Mouse (Mus musculus): ENCODE results near the gene Vwa8. TPM values are rescaled to one million over a fixed set of nuclear protein-coding genes. Genes with fewer than 3 reads are reported as not detected.

The Vwa8 gene
- polyA plus RNA-seq, 1 experiment from 2014 or later: 13.5 TPM

DNA sequence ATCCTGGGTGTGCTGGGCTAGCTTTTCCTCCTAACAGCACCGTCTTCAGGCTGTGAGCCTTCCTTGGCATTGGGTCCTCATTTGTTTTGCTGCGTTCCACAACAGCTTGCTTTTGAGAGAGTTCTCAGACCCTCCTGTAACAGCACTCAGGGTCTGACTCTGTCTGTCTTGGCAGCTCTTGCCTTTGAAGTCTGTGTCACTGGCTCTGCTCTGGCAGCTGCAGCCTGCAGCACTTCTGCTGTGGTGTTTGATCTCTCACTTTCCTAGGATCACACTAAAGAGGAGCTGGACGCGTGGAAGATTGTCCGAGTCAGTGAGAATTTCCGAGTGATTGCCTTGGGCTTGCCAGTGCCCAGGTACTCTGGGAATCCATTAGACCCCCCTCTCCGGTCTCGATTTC is 84.5 kb downstream of the Vwa8 start:
- ATAC-seq (ENCODE audit: insufficient read depth, low FRiP score): no peak
- no peaks in the 10 kb centered on the region for H3K9me3 ChIP-seq (replicated peaks; ENCODE audit: control insufficient read depth, low read length)
- no peaks in the 10 kb centered on the region; the same call in 1 of the 2 replicates for H3K36me3 ChIP-seq (ENCODE audit: control insufficient read depth, insufficient read depth, low read length)
- H3K4me1 ChIP-seq (ENCODE audit: control insufficient read depth, insufficient read depth, low read length): no peaks in the 10 kb centered on the region
- 76% methylated on average over 8 of the region's 8 CpGs for WGBS
- H3K4me2 ChIP-seq (ENCODE audit: low read depth, low read length): no peak overlapping the region
- H3K27me3 ChIP-seq (ENCODE audit: control insufficient read depth, insufficient read depth, low read length): no peaks in the 10 kb centered on the region
- no peak overlapping the region for H3K9ac ChIP-seq (ENCODE audit: low read length)
- H3K27ac ChIP-seq (ENCODE audit: low read length): no peak overlapping the region
- H3K4me3 ChIP-seq (replicated peaks; ENCODE audit: low read length): no peak overlapping the region

DNA sequence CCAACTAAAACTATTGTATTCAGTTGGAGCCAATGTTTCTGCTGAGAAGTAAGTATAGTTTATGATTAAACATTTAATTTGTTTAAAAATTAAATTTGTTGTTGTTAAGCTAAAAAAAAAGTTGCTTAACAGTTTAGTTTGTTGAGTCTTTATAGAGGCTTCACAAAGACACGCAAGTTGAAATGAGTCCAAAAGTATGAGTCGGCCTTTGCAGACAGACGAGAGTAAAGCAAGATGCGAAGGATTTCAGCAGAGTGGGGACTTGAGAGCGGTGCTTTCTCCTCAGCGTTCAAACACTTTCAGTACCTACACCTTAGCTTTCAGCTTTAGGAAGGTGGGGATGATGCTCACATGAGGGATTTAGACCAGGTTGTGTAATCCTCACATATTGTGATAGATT is 85.7 kb downstream of the Vwa8 start:
- Histone ChIP-seq H3K9me3 (replicated peaks; ENCODE audit: control insufficient read depth, low read length) (no peaks in the 10 kb centered on the region), H3K36me3 (ENCODE audit: control insufficient read depth, insufficient read depth, low read length) (no peaks in the 10 kb centered on the region; the same call in 1 of the 2 replicates), H3K4me3 (replicated peaks; ENCODE audit: low read length) (no peak overlapping the region), H3K4me2 (ENCODE audit: low read depth, low read length) (no peak overlapping the region), H3K27ac (ENCODE audit: low read length) (no peak overlapping the region), H3K9ac (ENCODE audit: low read length) (no peak overlapping the region), H3K27me3 (ENCODE audit: control insufficient read depth, insufficient read depth, low read length) (no peaks in the 10 kb centered on the region), H3K4me1 (ENCODE audit: control insufficient read depth, insufficient read depth, low read length) (no peaks in the 10 kb centered on the region)
- WGBS: 74% methylated on average over 6 of the region's 6 CpGs
- ATAC-seq (ENCODE audit: insufficient read depth, low FRiP score): no peak

DNA sequence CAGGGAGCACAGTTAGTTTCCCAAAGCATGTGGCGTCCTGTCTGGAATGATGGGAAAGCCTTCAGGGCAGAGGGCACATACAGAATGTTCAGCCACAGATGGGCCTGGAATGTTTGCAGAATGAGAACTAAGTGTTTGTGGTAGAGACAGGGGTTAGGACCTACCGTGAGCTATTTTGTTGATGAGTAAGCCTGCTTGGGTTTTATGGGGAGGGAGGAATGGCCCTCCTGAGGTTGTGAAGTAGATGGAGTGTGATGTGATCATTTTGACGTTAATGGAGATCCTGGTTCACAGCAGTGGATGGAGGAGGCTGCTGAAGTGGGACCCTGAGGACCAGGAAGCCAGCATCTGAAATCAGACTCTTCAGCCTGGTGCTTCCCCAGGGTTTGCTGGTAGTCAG is 86.9 kb downstream of the Vwa8 start:
- ATAC-seq (ENCODE audit: insufficient read depth, low FRiP score): no peak

DNA sequence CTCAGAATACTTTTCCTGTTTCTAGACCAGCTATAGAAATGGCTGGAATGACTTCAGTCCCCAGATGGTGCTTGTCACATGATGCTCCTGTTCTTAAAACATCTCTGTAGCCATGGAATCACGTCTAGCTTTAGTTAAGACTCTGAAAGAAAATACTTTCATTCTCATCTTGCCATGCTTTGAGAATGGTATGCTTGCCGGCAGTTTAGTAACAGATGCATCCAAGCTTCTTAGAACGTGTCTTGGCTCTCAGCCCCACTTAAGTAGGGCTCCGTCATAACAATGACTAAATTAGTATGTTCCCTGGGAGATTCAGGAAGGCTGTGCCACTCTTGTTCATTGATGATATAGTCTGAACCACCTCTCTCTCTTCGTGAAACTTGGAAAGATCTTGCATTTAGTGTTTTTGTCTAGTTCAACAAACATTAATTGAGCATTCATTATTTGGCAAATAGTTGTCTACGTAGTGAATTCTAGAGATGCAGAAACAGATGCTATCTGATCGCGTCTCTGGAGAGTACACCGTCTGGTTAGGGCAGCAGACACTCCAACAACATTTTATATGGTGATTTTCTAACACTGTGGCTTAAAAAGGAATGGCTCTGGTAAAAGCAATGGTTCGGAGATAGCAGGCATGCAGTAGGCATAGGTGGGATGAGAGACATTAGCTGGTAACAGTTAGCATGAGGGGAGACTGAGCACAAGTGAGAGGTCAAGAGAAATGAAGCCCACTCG is 93.1 kb downstream of the Vwa8 start:
- Histone ChIP-seq H3K36me3 (ENCODE audit: control insufficient read depth, insufficient read depth, low read length) (no peaks in the 10 kb centered on the region; the same call in 1 of the 2 replicates), H3K4me2 (ENCODE audit: low read depth, low read length) (no peak overlapping the region), H3K27me3 (ENCODE audit: control insufficient read depth, insufficient read depth, low read length) (no peaks in the 10 kb centered on the region), H3K4me3 (replicated peaks; ENCODE audit: low read length) (no peak overlapping the region), H3K27ac (ENCODE audit: low read length) (no peak overlapping the region), H3K4me1 (ENCODE audit: control insufficient read depth, insufficient read depth, low read length) (no peaks in the 10 kb centered on the region), H3K9me3 (replicated peaks; ENCODE audit: control insufficient read depth, low read length) (no peaks in the 10 kb centered on the region), H3K9ac (ENCODE audit: low read length) (no peak overlapping the region)
- ATAC-seq (ENCODE audit: insufficient read depth, low FRiP score): peak; percentile 25; the same call in 1 of the 2 replicates
- 66% methylated on average over 11 of the region's 11 CpGs for WGBS

More for the DNA sequence above, 86.9 kb downstream of the Vwa8 start:
- H3K4me2 ChIP-seq (ENCODE audit: low read depth, low read length): no peak overlapping the region
- H3K36me3 ChIP-seq (ENCODE audit: control insufficient read depth, insufficient read depth, low read length): no peaks in the 10 kb centered on the region; the same call in 1 of the 2 replicates
- no peak overlapping the region for H3K27ac ChIP-seq (ENCODE audit: low read length)
- H3K4me3 ChIP-seq (replicated peaks; ENCODE audit: low read length): no peak overlapping the region
- no peaks in the 10 kb centered on the region for H3K27me3 ChIP-seq (ENCODE audit: control insufficient read depth, insufficient read depth, low read length)
- no peaks in the 10 kb centered on the region for H3K4me1 ChIP-seq (ENCODE audit: control insufficient read depth, insufficient read depth, low read length)
- H3K9ac ChIP-seq (ENCODE audit: low read length): no peak overlapping the region
- no peaks in the 10 kb centered on the region for H3K9me3 ChIP-seq (replicated peaks; ENCODE audit: control insufficient read depth, low read length)
- WGBS: 43% methylated on average over 3 of the region's 3 CpGs

DNA sequence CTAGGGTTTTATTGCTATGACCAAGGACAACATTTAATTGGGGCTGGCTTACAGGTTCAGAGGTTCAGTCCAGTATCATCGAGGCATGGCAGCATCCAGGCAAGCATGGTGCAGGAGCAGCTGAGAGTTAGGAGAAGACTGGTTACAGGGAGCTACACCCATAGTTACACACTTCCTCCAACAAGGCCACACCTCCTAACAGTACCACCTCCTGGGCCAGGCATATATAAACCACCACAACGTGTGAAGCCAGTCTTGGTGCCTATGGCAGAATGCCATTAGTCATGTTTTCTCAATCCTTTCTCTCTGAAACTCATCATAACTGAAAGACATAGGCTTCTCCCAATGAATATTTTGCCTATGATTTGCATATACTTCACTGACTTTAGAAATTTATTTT is 106.9 kb downstream of the Vwa8 start:
- Histone ChIP-seq H3K27ac (ENCODE audit: low read length) (no peak overlapping the region), H3K4me3 (replicated peaks; ENCODE audit: low read length) (no peak overlapping the region), H3K27me3 (ENCODE audit: control insufficient read depth, insufficient read depth, low read length) (no peaks in the 10 kb centered on the region), H3K9ac (ENCODE audit: low read length) (no peak overlapping the region), H3K9me3 (replicated peaks; ENCODE audit: control insufficient read depth, low read length) (no peaks in the 10 kb centered on the region), H3K4me2 (ENCODE audit: low read depth, low read length) (no peak overlapping the region), H3K4me1 (ENCODE audit: control insufficient read depth, insufficient read depth, low read length) (no peaks in the 10 kb centered on the region), H3K36me3 (ENCODE audit: control insufficient read depth, insufficient read depth, low read length) (no peaks in the 10 kb centered on the region)
- no peak for ATAC-seq (ENCODE audit: insufficient read depth, low FRiP score)
- WGBS: 63% methylated on average over 2 of the region's 2 CpGs

DNA sequence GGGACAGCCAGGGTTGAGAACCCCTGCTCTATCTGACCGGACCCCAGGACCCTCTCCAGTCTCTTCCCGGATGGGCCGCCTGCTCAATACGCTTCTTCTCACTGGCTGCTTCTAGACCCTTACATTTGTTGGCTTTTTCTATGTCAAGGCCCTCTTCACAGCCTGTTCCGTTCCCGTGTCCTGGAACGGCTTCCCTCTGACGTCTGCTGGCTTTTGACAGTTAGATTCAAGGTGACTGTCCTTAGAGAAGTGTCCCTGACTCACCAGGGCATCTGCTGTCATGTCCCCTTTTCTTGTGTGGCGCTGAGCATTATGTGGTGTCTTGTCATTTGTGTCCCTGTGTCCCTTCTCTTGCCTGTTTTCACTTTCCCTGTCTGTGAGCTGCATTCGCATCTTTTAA is 121.8 kb downstream of the Vwa8 start:
- Histone ChIP-seq H3K4me3 (replicated peaks; ENCODE audit: low read length) (no peak overlapping the region), H3K36me3 (ENCODE audit: control insufficient read depth, insufficient read depth, low read length) (no peaks in the 10 kb centered on the region), H3K4me2 (ENCODE audit: low read depth, low read length) (no peak overlapping the region), H3K27ac (ENCODE audit: low read length) (no peak overlapping the region), H3K9me3 (replicated peaks; ENCODE audit: control insufficient read depth, low read length) (no peaks in the 10 kb centered on the region), H3K4me1 (ENCODE audit: control insufficient read depth, insufficient read depth, low read length) (no peaks in the 10 kb centered on the region), H3K27me3 (ENCODE audit: control insufficient read depth, insufficient read depth, low read length) (no peaks in the 10 kb centered on the region), H3K9ac (ENCODE audit: low read length) (no peak overlapping the region)
- 96% methylated on average over 10 of the region's 10 CpGs for WGBS
- no peak for ATAC-seq (ENCODE audit: insufficient read depth, low FRiP score)

DNA sequence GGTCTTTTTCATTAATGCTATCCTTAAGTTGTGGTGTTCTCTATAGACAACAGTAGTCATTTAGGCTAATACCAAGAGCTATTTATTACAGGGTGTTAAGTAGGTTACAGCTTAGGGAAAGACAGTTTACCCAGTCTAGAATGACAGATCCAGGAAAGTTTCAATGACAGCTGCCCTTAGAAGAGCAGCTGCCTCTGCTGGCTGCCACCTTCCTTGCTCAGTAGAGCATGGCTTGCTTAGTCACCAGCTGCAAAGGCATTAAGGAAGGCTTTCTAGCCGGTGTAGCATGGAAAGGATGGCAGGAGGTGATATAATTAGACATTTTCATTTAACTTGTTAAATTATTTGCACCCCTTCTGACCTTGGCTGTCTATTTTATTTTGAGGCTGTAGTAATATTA is 123.6 kb downstream of the Vwa8 start:
- H3K4me2 ChIP-seq (ENCODE audit: low read depth, low read length): no peak overlapping the region
- H3K36me3 ChIP-seq (ENCODE audit: control insufficient read depth, insufficient read depth, low read length): no peaks in the 10 kb centered on the region
- no peak for ATAC-seq (ENCODE audit: insufficient read depth, low FRiP score)
- no peak overlapping the region for H3K4me3 ChIP-seq (replicated peaks; ENCODE audit: low read length)
- no peak overlapping the region for H3K9ac ChIP-seq (ENCODE audit: low read length)
- WGBS: 56% methylated on average over 1 of the region's 1 CpGs
- H3K27me3 ChIP-seq (ENCODE audit: control insufficient read depth, insufficient read depth, low read length): no peaks in the 10 kb centered on the region
- no peaks in the 10 kb centered on the region for H3K4me1 ChIP-seq (ENCODE audit: control insufficient read depth, insufficient read depth, low read length)
- H3K27ac ChIP-seq (ENCODE audit: low read length): no peak overlapping the region
- no peaks in the 10 kb centered on the region for H3K9me3 ChIP-seq (replicated peaks; ENCODE audit: control insufficient read depth, low read length)

DNA sequence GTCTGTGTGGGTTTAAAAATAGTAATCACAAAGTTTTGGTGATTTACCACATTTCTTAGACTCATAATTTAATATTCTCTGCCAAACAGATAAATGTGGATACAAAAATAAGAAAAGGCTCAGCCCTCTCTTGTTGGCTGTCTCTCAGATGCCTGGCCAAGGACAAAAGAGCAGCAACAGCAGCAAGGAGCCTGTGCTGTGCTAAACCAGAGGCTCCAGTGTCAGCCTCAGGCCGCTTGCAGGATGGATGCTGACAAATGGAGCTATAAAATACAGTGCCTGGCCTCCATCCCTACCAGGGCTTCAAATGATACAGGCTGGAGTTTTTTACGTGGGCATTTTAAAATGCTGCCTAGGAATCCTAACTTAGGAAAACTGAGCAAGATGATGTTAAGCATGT is 134.3 kb downstream of the Vwa8 start:
- no peak overlapping the region for H3K9ac ChIP-seq (ENCODE audit: low read length)
- H3K4me1 ChIP-seq (ENCODE audit: control insufficient read depth, insufficient read depth, low read length): peaks cover 8% of the 10 kb centered on the region
- WGBS: 64% methylated on average over 2 of the region's 2 CpGs
- no peaks in the 10 kb centered on the region for H3K9me3 ChIP-seq (replicated peaks; ENCODE audit: control insufficient read depth, low read length)
- H3K4me3 ChIP-seq (replicated peaks; ENCODE audit: low read length): no peak overlapping the region
- no peaks in the 10 kb centered on the region for H3K36me3 ChIP-seq (ENCODE audit: control insufficient read depth, insufficient read depth, low read length)
- H3K4me2 ChIP-seq (ENCODE audit: low read depth, low read length): no peak overlapping the region
- no peak for ATAC-seq (ENCODE audit: insufficient read depth, low FRiP score)
- H3K27ac ChIP-seq (ENCODE audit: low read length): no peak overlapping the region
- no peaks in the 10 kb centered on the region for H3K27me3 ChIP-seq (ENCODE audit: control insufficient read depth, insufficient read depth, low read length)

DNA sequence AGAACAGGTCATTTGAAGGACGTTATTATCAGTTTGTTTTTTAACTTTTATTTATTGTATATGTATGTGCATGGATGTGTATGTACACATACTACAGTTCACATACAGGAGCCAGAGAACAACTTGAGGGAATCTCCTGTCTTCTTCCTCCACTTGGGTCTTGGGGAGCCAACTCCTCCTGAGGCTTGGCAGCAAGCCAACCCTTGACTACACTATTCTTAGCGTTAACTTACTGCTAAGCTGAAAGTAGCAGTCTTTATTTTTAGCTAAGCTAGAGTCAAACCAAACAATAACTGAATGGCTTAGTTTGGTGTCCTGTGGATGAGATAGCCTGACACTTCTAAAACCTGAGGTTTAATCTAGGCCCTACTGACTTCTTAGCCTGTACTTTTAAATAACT is 135.4 kb downstream of the Vwa8 start:
- no peaks in the 10 kb centered on the region for H3K36me3 ChIP-seq (ENCODE audit: control insufficient read depth, insufficient read depth, low read length)
- H3K27me3 ChIP-seq (ENCODE audit: control insufficient read depth, insufficient read depth, low read length): no peaks in the 10 kb centered on the region
- no peaks in the 10 kb centered on the region for H3K9me3 ChIP-seq (replicated peaks; ENCODE audit: control insufficient read depth, low read length)
- H3K27ac ChIP-seq (ENCODE audit: low read length): no peak overlapping the region
- WGBS: 45% methylated on average over 2 of the region's 2 CpGs
- H3K4me3 ChIP-seq (replicated peaks; ENCODE audit: low read length): no peak overlapping the region
- no peak overlapping the region for H3K9ac ChIP-seq (ENCODE audit: low read length)
- peaks cover 8% of the 10 kb centered on the region for H3K4me1 ChIP-seq (ENCODE audit: control insufficient read depth, insufficient read depth, low read length)
- H3K4me2 ChIP-seq (ENCODE audit: low read depth, low read length): no peak overlapping the region
- ATAC-seq (ENCODE audit: insufficient read depth, low FRiP score): no peak
